20 mouse cellular contexts compared by ENCODE assay signal in genomic region chr11:107688480-107688879, GRCm38 (mm10). TPM values are rescaled to one million over a fixed set of nuclear protein-coding genes. Genes with fewer than 3 reads are reported as not detected.
"Had no signal": no experiment of that assay in that cellular context is flagged by ENCODE, and none has a peak within 500 bp of the region (broad histone marks: within the 10 kb centered on the region; RNA-seq: fewer than 3 reads in every experiment).

No protein-coding gene starts in this region.

- H3K9ac ChIP-seq: liver, embryonic 14.5 days; lung, embryonic 15.5 days; midbrain, embryonic 13.5 days; midbrain, embryonic 15.5 days; neural tube, embryonic 12.5 days; stomach, embryonic 15.5 days had no signal

- H3K4me2 ChIP-seq: lung, embryonic 15.5 days; midbrain, embryonic 11.5 days; midbrain, embryonic 13.5 days; midbrain, embryonic 15.5 days; neural tube, embryonic 12.5 days; stomach, embryonic 15.5 days had no signal

- H3K27me3 ChIP-seq: lung, embryonic 15.5 days; midbrain, embryonic 13.5 days; midbrain, embryonic 15.5 days; neural tube, embryonic 12.5 days; stomach, embryonic 15.5 days had no signal

- H3K4me3 ChIP-seq: lung, embryonic 15.5 days; midbrain, embryonic 13.5 days; midbrain, embryonic 15.5 days; neural tube, embryonic 12.5 days; stomach, embryonic 15.5 days had no signal

- H3K4me1 ChIP-seq: lung, embryonic 15.5 days; stomach, embryonic 15.5 days had no signal

- ATAC-seq: lung, postnatal 0 days; midbrain, embryonic 13.5 days; midbrain, embryonic 15.5 days had no signal

- DNase-seq: lung, adult 2 months; lung, postnatal 14 days; lung, postnatal 36 days; right cerebral cortex, postnatal 14 days; thymus, adult 2 months; thymus, postnatal 25 days; thymus, postnatal 4 days had no signal

- H3K27ac ChIP-seq: liver, embryonic 14.5 days; lung, embryonic 15.5 days; macrophage; midbrain, embryonic 13.5 days; midbrain, embryonic 15.5 days; neural tube, embryonic 12.5 days; stomach, embryonic 15.5 days; stomach, postnatal 0 days had no signal

- H3K9me3 ChIP-seq: lung, embryonic 15.5 days; midbrain, embryonic 13.5 days; midbrain, embryonic 15.5 days; neural tube, embryonic 12.5 days; stomach, embryonic 15.5 days had no signal

RNA-seq across cellular contexts. Expression of gene Cacng1, which starts 27.8 kb away (rescaled TPM):
- total RNA-seq: megakaryocyte progenitor cell, adult 5-6 weeks; monocyte, adult 5-6 weeks; neutrophil, adult 5-6 weeks had no signal
- polyA plus RNA-seq: liver, embryonic 14.5 days; lung, embryonic 15.5 days; macrophage had no signal
